Mouse (Mus musculus): ENCODE measurements around the gene Myl10. TPM values are rescaled to one million over a fixed set of nuclear protein-coding genes. Genes with fewer than 3 reads are reported as not detected.
"Not testable (repeated sequence)": the region's sequence is repeated elsewhere in the genome, so short reads cannot be mapped to it uniquely, and the experiment has no call there.

The Myl10 gene
- total RNA-seq (2014; rRNA removed), result not detected in 2 replicates
- not detected in 2 replicates for polyA plus RNA-seq (2015; fragmentation: Nextera tagmentation; extraction: Ambion mirVana)

- 95% methylated on average over 4 of the region's 4 CpGs for WGBS
- Histone ChIP-seq H3K36me3 (ENCODE audit: insufficient read depth) (no peaks in the 10 kb centered on the region), H3K9me3 (ENCODE audit: low read length) (no peaks in the 10 kb centered on the region), H3K4me3 (ENCODE audit: low read depth, low read length) (no peak within 1 kb of the TSS), H3K27me3 (ENCODE audit: insufficient read depth, low read length) (no peaks in the 10 kb centered on the region), H3K9ac (no peak within 1 kb of the TSS), H3K4me1 (ENCODE audit: insufficient read depth) (no peaks in the 10 kb centered on the region), H3K27ac (ENCODE audit: low read depth, low read length) (no peak within 1 kb of the TSS), H3K4me2 (ENCODE audit: low read depth) (no peak within 1 kb of the TSS)
- no peak for ATAC-seq
- no peak for DNase-seq
- TF ChIP-seq CTCF (IDR thresholded peaks at IDR 0.05; ENCODE audit: low read depth), result no peak
These were observed at the start of gene Myl10 for GRCm38 (mm10) chr5:136692784-136693183. Gene Myl10, plus strand, starts transcription at chr5:136693146.

GRCm38 (mm10) chr5:136646731-136647328 is 46.1 kb upstream of the Myl10 start:
- no peak for TF ChIP-seq CTCF (IDR thresholded peaks at IDR 0.05; ENCODE audit: low read depth)
- Histone ChIP-seq H3K9me3 (ENCODE audit: low read length) (no peaks in the 10 kb centered on the region), H3K36me3 (ENCODE audit: insufficient read depth) (no peaks in the 10 kb centered on the region), H3K4me3 (ENCODE audit: low read depth, low read length) (no peak overlapping the region), H3K27ac (ENCODE audit: low read depth, low read length) (no peak overlapping the region), H3K4me1 (ENCODE audit: insufficient read depth) (no peaks in the 10 kb centered on the region), H3K27me3 (ENCODE audit: insufficient read depth, low read length) (no peaks in the 10 kb centered on the region; the same call in 1 of the 2 replicates), H3K4me2 (ENCODE audit: low read depth) (no peak overlapping the region), H3K9ac (no peak overlapping the region)
- 93% methylated on average over 4 of the region's 4 CpGs for WGBS
- DNase-seq, result no peak
- ATAC-seq, result no peak

- H3K27ac ChIP-seq (ENCODE audit: low read depth, low read length), result no peak overlapping the region
- no peak for DNase-seq
These were observed 43.9 kb upstream of the Myl10 start for GRCm38 (mm10) chr5:136649071-136649470.

GRCm38 (mm10) chr5:136649655-136650054 is 43.3 kb upstream of the Myl10 start:
- no peak overlapping the region for H3K27ac ChIP-seq (ENCODE audit: low read depth, low read length)
- ATAC-seq, result no peak
- 93% methylated on average over 5 of the region's 5 CpGs for WGBS

More at GRCm38 (mm10) chr5:136649071-136649470, 43.9 kb upstream of the Myl10 start:
- 13% methylated on average over 5 of the region's 5 CpGs for WGBS
- ATAC-seq, result no peak
- no peaks in the 10 kb centered on the region for H3K36me3 ChIP-seq (ENCODE audit: insufficient read depth)
- no peak overlapping the region for H3K4me2 ChIP-seq (ENCODE audit: low read depth)
- H3K9me3 ChIP-seq (ENCODE audit: low read length), result no peaks in the 10 kb centered on the region
- H3K4me3 ChIP-seq (ENCODE audit: low read depth, low read length), result no peak overlapping the region
- TF ChIP-seq CTCF (IDR thresholded peaks at IDR 0.05; ENCODE audit: low read depth), result no peak
- no peaks in the 10 kb centered on the region for H3K27me3 ChIP-seq (ENCODE audit: insufficient read depth, low read length)
- no peak overlapping the region for H3K9ac ChIP-seq
- H3K4me1 ChIP-seq (ENCODE audit: insufficient read depth), result no peaks in the 10 kb centered on the region

GRCm38 (mm10) chr5:136654481-136654880 is 38.5 kb upstream of the Myl10 start:
- no peak overlapping the region for H3K4me3 ChIP-seq (ENCODE audit: low read depth, low read length)
- H3K4me2 ChIP-seq (ENCODE audit: low read depth), result no peak overlapping the region
- H3K4me1 ChIP-seq (ENCODE audit: insufficient read depth), result no peaks in the 10 kb centered on the region
- H3K36me3 ChIP-seq (ENCODE audit: insufficient read depth), result no peaks in the 10 kb centered on the region
- no peaks in the 10 kb centered on the region for H3K27me3 ChIP-seq (ENCODE audit: insufficient read depth, low read length)
- no peak overlapping the region for H3K9ac ChIP-seq
- H3K9me3 ChIP-seq (ENCODE audit: low read length), result no peaks in the 10 kb centered on the region
- TF ChIP-seq CTCF (IDR thresholded peaks at IDR 0.05; ENCODE audit: low read depth), result no peak
- DNase-seq (no peak), ATAC-seq (no peak)
- no peak overlapping the region for H3K27ac ChIP-seq (ENCODE audit: low read depth, low read length)

More at GRCm38 (mm10) chr5:136649655-136650054, 43.3 kb upstream of the Myl10 start:
- H3K4me2 ChIP-seq (ENCODE audit: low read depth), result no peak overlapping the region
- H3K9me3 ChIP-seq (ENCODE audit: low read length), result no peaks in the 10 kb centered on the region
- no peak for TF ChIP-seq CTCF (IDR thresholded peaks at IDR 0.05; ENCODE audit: low read depth)
- DNase-seq, result no peak
- H3K9ac ChIP-seq, result no peak overlapping the region
- no peak overlapping the region for H3K4me3 ChIP-seq (ENCODE audit: low read depth, low read length)
- H3K4me1 ChIP-seq (ENCODE audit: insufficient read depth), result no peaks in the 10 kb centered on the region
- no peaks in the 10 kb centered on the region for H3K27me3 ChIP-seq (ENCODE audit: insufficient read depth, low read length)
- no peaks in the 10 kb centered on the region for H3K36me3 ChIP-seq (ENCODE audit: insufficient read depth)

- Histone ChIP-seq H3K4me2 (ENCODE audit: low read depth) (no peak overlapping the region), H3K27ac (ENCODE audit: low read depth, low read length) (no peak overlapping the region), H3K27me3 (ENCODE audit: insufficient read depth, low read length) (no peaks in the 10 kb centered on the region), H3K4me1 (ENCODE audit: insufficient read depth) (no peaks in the 10 kb centered on the region), H3K9ac (no peak overlapping the region), H3K36me3 (ENCODE audit: insufficient read depth) (no peaks in the 10 kb centered on the region), H3K4me3 (ENCODE audit: low read depth, low read length) (no peak overlapping the region), H3K9me3 (ENCODE audit: low read length) (no peaks in the 10 kb centered on the region)
- TF ChIP-seq CTCF (IDR thresholded peaks at IDR 0.05; ENCODE audit: low read depth), result no peak; the same call in 1 of the 2 replicates
- 82% methylated on average over 10 of the region's 10 CpGs for WGBS
- DNase-seq (no peak), ATAC-seq (no peak)
These were observed 36.0 kb upstream of the Myl10 start for GRCm38 (mm10) chr5:136656830-136657395.

GRCm38 (mm10) chr5:136660721-136661120 is 32.2 kb upstream of the Myl10 start:
- ATAC-seq; H3K9me3 ChIP-seq (ENCODE audit: low read length); H3K4me3 ChIP-seq (ENCODE audit: low read depth, low read length); H3K9ac ChIP-seq; H3K4me2 ChIP-seq (ENCODE audit: low read depth); H3K27me3 ChIP-seq (ENCODE audit: insufficient read depth, low read length); H3K27ac ChIP-seq (ENCODE audit: low read depth, low read length); H3K36me3 ChIP-seq (ENCODE audit: insufficient read depth); H3K4me1 ChIP-seq (ENCODE audit: insufficient read depth); DNase-seq: not testable (repeated sequence)
- WGBS, result 75% methylated on average over 5 of the region's 5 CpGs

Data from forebrain, postnatal 0 days (tissue).